Mouse (Mus musculus) spleen, postnatal 4 days (tissue): Measurements from ENCODE around the gene Ntm.

Source experiments
- DNase-seq, 2 experiments: peaks; one replicate each; pipeline ENCODE4 v3.0.0; 2022; ENCODE audit warnings: low spot score in 2 of 2

The Ntm gene

DNA sequence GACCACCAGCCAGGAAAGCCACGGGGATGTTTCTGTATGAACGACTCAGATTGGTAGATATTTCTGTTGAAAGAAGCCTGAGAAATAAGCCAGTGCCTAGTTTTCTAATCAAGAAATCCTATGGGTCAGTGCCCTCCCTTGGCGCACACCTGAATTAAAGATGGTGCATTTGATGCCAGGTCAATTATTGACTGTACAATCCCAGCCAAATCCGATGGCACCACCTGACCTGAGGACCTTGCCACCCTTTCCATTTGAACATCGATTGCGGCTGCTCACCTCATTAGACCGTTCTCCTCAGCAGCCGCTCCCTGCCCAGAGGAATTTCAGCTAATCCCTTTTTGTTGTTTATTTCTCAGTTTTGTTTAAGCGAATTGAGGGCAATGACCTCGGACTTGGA lies 483.9 kb downstream of the Ntm start:
- no peak for DNase-seq

DNA sequence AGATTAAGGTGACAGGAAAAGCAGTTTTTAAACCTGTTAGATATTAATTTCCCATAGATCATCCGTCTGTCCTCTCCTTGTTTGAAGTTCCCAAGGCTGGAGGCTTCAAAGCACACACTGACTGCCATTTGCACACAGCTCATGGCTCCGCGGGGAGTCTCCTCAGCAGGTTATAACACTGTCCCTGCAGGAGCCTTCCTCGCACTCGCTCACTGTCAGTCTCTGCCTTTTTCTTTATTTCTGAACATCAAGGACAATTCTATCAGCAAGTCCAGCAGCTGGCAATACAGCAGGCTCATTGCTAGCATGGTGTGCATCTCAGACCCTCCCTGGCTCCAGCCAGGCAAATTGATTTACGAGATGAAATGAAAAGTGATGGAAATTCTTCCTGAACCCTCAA lies 485.7 kb downstream of the Ntm start:
- no peak for DNase-seq

DNA sequence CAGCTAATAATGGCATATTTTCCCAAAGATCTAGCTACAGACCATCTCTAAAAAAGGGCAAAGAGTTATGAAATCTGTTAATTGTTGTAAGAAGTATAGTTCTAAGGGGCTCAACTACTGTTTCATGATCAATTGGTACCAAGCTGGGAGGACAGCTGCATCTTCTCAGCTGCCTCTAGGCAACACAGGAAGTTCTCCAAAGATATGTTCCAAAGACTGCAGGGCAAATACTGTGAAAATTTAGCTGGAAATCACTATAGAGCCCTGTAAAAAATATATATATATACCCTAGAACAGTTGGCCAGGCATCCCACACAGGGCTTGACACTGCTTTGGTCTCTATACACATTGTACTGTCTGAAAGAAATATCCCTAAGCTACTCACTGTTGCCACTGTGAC lies 489.5 kb downstream of the Ntm start:
- DNase-seq: no peak

DNA sequence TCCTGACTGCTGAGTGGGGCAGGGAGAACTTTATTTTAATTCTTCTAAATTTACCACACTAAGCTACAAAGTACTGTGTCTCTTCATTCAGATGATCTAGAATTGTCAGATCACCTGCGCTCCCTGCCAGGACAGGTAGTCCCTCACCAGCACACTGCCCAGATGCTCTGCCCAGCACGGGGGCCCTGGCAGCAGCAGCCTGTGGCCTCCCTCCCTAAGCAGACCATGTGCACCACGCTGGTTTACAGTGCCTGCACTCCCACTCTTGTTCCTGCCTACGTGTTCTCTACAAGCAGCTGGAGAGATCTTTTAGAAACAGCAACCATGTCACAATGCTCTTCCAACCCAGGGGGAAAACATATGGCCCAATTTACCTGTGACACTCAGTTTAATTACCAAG lies 490.7 kb downstream of the Ntm start:
- DNase-seq: no peak

DNA sequence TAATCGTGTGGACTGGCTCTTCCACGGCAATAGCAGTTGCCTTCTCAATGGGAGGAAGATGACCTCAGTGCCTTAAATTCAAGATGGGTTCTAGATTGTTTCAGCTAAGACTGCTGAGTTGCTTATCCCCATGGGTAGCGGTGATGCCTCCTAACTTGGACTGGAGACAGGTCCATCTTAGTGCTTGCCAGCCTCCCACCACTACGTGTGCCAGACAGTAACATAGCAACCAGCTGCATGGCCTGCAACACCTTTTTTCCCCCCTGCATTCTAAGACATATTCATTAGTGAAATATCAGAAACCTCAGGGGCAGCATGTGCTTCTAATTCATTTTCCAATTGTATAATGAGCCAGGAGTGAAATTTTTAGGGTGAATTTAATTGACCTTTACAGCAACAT lies 498.2 kb downstream of the Ntm start:
- DNase-seq: no peak

DNA sequence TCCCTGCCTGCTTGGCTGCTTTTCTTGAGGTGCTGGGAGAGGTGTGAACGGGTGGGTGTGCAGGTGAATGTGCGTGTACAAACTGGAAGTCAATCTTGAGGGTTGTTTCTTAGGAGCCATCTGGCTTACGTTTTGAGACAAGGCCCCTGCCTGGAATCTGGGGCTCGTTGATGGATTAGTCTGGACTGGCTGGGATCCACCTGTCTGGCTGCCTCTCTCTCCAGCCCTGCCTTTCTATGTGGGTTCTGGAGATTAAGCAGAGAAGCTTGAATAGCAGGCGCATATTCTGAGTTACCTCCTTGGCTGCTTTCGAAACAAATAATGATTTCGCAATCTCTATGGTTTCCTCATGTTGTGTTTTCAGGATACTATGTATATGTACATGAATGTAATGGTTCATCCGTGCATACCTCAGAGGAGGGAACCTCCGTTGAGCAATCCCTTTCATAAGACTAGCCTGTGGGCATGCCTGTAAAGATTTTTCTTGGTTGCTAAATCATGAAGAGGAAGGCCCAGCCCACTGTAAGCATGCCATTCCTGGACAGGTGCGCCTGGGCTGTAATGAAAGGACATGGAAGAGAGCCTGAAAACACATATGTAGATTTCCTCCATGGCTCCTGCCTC lies 499.9 kb downstream of the Ntm start:
- no peak for DNase-seq

DNA sequence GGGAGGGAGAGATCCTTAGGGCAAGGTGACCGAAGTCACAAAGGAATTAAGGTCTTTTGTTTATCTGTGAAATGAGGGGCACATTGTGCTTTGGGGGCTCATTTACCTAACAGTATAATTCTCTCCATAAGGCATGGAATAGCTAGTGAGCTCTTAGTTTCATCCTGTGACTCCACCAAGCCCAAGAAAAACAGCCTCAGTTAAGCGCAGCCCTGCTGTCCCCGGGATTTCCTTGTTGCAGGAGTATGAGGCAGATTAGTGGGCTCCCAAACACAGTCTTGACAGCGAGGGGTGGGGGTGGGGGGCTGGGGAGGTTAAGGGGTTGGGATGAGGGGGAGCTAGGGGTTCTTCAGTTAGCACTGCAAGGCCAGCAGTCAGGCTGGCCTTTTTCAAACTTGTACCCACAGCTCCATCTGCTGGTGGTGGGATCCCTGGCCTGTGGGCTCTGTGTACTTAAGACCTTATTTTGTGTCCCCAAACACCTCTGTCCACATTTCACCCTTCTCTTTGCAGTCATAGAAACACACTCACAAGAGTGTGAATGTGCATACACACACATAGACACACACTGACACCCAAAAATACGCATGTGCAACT lies 504.9 kb downstream of the Ntm start:
- DNase-seq: no peak

DNA sequence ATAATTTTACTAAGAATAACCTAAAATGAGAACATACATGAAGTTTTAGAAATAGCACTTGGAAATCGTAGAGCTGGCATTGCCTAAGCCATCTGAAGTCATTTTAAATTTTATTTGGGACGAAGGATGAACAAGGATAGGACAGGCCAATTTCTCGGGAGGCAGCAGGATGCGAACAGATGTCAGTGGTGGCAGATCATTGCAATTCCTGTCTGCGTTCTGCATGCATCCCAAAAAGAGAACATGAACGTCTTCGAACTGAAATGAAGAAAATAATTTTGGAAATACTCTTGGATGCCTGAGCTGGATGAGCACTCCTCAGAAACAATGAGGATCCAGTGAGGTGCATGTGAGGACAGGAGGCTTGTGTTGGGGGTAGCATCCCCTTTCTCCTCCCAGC lies 506.9 kb downstream of the Ntm start:
- no peak for DNase-seq

DNA sequence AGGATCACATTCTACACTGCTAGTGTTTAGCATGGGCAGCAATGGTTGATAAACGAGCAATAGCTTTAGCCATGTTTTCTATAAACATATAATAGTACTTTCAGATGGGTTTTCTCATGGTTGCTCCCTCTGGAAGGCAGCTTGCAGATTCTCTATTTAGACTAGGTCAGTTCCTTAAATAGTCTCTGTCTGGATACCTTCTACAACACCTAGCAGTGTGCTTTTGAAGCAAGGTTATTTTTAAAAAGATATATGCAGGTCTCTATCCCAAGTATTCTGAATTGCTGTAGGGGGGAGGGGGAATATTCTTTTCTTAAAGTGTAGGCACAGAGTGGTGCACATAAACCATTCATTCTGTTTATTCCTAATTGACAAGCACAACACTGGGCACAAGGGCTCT lies 511.7 kb downstream of the Ntm start:
- no peak for DNase-seq

DNA sequence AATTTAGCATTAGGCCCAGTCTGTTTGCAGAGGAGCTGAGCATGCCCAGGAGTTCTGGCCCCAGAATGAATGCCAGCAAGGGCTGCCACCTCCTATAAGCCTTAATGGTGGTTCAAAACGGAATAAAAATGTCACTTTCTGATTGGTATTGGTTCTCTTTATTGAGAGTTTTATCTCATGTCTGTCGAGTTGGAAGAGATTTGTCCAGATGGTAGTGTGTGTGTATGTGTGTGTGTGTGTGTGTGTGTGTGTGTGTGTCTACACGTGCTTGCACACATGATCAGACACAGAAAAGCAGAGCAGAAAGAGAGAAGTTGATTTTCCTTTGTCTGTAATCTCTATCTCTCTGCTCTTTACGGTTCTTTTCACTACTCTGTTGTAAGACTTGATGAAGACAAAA lies 518.9 kb downstream of the Ntm start:
- no peak for DNase-seq

DNA sequence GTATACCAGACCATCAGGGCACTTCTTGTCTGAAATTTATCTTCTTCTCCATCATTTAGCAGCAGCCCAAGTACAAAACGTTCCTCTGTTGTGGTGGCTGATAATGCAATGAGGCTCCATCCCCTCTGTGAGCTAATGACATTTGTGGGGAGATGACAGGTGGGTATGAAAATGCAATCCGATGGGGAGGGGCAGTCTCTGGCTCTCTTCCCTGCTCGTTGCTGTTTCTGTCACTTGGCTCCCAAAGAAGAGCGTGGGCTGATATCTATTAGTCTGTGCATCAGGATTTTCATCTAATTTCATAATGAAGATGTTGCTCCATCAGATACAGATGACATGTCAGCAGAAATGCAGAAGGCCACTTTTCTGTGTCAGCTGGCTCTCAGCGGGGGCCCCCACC lies 523.5 kb downstream of the Ntm start:
- no peak for DNase-seq

DNA sequence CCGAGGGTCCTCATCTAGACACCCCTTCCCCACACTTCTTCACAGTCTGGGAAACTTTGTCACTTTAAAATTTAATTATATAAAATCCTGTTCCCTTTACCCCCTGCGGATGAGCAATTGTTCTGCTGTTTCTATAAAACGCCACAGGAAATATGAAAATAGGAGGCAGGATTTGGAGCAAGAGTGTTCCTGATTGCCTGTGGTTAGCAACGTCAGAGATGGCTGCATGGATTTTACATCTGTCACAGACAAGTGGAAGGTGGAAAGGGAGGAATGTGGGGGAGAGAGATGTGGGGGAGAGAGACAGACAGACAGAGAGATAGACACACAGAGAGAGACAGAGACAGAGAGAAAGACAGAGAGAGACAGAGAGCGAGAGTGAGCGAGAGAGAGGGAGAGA lies 528.3 kb downstream of the Ntm start:
- no peak for DNase-seq

DNA sequence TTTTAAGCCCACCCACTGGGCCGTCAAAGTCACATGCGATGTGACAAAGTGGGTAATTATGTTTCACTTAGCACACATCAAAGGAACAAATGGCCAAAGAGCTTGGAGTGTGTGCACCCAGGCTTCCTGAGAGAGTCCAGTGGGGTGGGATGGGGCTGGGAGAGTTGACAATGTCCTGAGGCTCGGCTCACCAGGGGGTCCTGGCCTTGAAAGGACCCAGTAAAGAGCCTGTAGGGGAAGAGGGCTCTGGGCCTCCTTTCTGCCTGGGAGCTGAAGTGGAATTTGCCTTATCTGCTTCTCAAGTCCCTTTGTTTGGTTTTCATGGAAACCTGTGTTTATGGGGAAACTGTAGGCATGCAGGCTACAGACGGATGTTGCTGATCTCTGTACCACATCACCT lies 529.0 kb downstream of the Ntm start:
- no peak for DNase-seq

DNA sequence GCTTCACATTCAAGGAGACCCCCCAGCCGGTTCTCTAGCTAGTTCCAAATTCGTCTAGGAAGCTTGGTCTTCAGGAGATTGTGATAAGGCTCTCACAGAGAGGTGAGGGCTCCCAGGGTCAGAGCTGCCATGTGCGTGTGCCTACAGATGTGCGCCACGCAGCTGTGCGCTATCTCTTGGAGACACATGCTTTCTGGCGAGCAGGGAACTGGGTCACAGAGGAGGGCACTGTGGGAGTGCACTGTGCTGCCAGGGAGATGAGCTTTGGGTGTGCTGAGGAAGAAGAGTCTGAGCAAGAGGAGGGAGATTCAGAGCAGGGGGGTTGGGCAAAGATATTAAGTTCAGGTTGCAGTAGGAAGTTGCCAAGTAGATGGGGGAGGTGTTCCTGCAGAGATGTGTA lies 529.8 kb downstream of the Ntm start:
- DNase-seq: no peak

DNA sequence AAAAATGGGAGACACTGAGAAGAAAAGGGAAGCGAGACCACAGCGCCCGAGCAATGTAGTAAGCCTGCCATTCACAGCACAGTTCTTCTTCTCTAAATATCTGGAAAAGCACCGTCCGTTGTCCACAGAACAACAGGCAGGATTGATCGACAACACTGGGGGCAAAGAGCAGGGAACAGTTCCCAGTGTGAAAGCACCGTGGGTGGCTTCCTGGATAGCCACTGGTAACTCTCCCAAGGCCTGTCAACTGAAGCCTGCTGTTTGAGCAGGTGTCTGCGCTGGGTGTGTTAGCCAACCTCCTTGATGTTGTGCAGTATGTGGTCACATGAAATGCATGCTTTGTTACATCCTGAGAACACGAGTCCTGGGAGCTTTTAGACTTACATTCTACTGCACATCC lies 531.4 kb downstream of the Ntm start:
- no peak for DNase-seq

DNA sequence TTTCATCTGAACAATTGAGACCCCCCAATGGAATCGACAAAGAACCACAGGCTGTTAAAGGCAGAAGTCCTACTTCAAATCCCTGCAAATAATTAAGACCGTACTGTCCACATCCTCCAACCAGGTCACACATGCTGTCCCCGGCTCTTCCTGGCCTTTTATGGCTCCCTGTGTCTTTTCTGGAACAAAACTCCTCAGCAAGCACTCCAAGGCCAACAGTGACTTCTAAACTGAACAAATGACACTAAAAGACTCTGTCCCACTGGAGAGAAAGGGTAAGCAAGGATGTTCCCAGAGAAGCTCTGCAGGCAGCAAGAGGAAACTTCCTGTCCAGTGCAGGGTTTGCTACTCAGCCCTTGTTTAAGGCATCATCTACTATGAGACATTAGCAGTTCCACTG lies 532.8 kb downstream of the Ntm start:
- no peak for DNase-seq

DNA sequence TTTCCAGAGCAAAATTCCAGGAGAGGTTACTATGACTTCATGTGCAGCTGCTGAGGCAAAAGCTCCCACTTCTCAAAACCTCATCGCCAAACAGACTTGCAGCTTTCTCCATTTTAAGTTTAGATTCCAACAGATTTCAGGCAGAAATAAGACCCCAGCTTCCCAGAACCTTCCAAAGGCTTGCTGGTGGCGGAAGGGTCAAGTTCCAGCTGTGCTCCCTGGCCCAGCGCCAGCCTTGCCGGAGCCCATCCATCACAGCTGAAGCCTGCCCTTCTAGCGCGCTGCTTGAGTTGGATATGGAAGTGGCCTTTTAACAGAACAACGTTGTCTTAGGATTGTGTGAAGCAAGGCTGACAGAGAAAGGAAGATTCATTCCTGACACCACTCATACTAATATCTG lies 534.6 kb downstream of the Ntm start:
- peak in 1 of 2 experiments; percentile 25 for DNase-seq

DNA sequence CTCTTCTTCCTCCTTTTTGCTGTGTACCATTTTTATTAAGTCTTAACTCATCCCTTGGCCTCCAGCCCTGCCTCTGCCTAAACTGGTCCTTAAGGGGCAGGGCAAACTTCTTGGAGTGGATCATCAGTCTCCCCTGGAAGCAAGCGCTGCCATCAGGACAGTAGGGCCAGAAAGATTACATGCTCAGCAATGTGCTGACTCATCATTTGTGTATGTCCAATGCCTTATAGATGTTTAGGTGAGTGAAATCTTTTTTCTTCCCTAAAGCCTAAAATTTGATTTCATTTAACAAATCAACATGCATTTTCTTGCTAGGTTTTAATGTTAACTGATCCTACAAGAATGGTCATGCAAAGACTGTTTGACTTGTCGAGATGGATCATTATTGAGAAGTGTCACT lies 536.7 kb downstream of the Ntm start:
- no peak for DNase-seq

DNA sequence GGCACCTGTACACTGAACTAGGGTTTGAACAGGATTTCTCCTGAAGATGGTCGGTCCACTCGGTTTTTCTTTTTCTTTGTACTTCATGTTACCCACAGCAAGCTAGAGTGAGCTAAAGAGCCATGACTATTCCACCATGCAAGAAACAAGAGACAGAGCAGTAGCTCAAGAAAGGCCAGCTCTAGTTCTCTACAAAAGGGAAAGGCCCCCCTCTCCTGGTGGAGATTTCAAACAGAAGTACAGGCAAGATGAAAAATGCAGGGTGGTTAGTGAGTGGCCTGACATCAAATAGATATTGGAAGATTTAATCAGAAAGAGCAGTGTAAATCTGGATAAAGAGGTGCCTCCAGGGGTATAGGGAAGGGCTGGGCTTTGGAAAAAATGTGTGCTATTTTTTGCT lies 547.4 kb downstream of the Ntm start:
- no peak for DNase-seq

DNA sequence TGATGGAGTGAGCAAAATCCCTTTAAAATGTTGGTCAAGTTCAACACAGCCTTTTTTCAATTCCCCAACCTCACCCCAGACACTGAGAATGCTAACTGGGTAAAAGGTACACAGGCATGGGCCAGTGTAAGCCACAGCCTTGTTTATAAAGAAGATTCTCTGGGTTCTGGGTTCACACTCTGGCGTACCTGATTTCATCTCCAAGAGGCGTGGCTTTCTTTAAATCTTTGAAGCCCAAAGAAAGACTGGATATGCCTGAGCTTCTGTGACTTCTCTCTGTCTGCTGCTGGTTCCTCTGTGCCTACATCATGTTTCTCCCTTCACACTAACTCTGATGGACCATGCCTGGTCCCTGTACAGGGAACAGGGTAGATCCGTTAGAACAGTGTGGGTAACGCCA lies 549.8 kb downstream of the Ntm start:
- no peak for DNase-seq

DNA sequence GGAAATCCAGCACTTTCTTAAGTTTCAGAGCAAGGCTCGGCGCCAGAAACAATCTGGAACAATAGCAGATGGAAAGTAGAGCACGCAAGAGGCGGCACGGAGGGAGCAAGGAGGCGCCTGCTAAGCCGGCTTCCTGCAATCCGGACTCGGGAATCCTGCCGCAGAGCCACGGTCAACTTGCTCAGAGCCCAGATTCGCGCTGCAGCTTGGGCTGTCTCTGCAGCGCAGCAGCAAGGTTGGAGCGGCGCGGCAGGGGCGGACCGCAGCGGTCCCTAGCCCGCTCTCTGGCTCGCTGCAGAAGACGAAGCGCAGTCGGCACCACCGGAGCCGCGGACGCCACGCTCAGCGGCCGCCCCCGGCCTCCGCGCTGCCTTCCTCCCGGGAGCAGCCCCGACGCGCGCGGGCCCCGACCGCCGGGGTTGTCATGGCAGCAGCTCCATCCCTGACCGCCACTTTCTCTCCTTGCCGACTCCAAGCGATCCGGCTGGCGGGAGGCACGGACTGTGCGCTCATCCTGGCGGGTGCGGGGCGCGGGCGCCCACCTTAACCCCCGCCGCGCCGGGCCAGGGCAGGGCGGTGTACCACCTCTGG lies 550.7 kb downstream of the Ntm start:
- DNase-seq: no peak

DNA sequence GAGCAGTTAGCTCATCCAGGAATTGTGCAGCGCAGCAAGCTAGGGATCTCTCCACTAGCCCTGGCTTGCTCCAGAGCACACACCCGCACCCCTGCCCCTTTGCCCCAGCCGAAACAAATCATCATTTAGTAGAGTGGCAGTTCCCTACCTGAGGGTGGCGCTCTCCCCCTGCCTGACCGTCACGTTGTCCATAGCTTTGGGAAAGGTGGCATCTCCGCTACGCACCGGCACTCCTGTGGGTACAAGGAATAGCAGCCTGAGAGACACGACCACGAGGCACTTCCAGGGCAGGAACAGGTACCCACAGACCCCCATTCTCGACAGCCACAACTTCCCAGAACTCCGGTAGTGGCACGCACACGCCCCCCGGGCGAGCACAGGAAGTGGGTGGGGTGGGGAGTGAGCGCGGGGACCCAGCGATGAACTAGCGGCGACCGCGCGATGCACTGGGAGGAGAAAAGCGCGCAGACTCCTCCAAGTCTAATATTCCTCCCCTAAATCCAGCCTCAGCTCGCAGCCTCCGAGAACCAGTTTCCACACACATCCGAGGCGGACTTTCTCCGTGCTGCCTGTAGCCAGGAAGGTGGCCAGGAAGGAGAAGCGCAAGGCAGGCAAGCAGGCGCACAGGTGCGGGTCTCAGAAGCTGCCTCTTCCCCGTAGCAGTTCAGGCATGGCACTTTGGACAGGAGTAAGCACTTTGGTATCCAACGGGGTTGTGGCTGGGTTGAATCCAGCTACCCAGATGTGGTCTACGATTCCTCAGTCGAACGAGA lies 551.3 kb downstream of the Ntm start:
- DNase-seq: no peak
